ENCODE assay signal across 9 mouse cellular contexts in genomic region chr11:87462461-87463242, GRCm38 (mm10). TPM values are rescaled to one million over a fixed set of nuclear protein-coding genes. Genes with fewer than 3 reads are reported as not detected.
DNase-seq lines count a peak whose midpoint lies in the region; ATAC-seq lines count a peak whose summit lies in the region.
"Had no signal": no experiment of that assay in that cellular context is flagged by ENCODE, and none has a peak within 500 bp of the region (broad histone marks: within the 10 kb centered on the region; RNA-seq: fewer than 3 reads in every experiment).

No protein-coding gene starts in this region.

- DNase-seq in heart, adult 18-20 months = peak; percentile 39 to 56
- DNase-seq in heart, postnatal 36 days = no peak
- peak; percentile 76 for DNase-seq in NIH3T3 (ENCODE audit: low read depth)
- peak; percentile 54 for DNase-seq in fibroblast of lung, adult 2 months (ENCODE audit: low read depth)
- peak; percentile 70 for DNase-seq in hindbrain, embryonic 14.5 days (ENCODE audit: low spot score)
- DNase-seq in thymus, postnatal 36 days = peak; percentile 30 to 58

- no peak overlapping the region for H3K9ac ChIP-seq in hindbrain, embryonic 14.5 days
- no peak overlapping the region for H3K9ac ChIP-seq in limb, embryonic 12.5 days (replicated peaks)
- H3K9ac ChIP-seq in midbrain, embryonic 16.5 days (ENCODE audit: low read depth, low read length) = no peak overlapping the region

- no peaks in the 10 kb centered on the region for H3K27me3 ChIP-seq in hindbrain, embryonic 14.5 days (ENCODE audit: control insufficient read depth, insufficient read depth, low read length)
- H3K27me3 ChIP-seq in limb, embryonic 12.5 days = 0 out of 2 replicates have a peak, but pooled peaks cover under 1% of the 10 kb centered on the region
- no peaks in the 10 kb centered on the region for H3K27me3 ChIP-seq in midbrain, embryonic 16.5 days (ENCODE audit: control insufficient read depth, insufficient read depth, low read depth, low read length)

- intact Hi-C loops in heart, postnatal 36 days (cut with DNase I) = loop anchor here (2.0 to 10.0 kb wide), 3 partner anchors 36 to 1108 kb away; partner anchors contain the start of genes Med13 and Mtmr4

- 8% methylated on average over 9 of the region's 9 CpGs for WGBS in hindbrain, embryonic 14.5 days
- 9% methylated on average over 9 of the region's 9 CpGs for WGBS in limb, embryonic 12.5 days
- WGBS in midbrain, embryonic 16.5 days = 7% methylated on average over 9 of the region's 9 CpGs

- no peaks in the 10 kb centered on the region for H3K4me1 ChIP-seq in hindbrain, embryonic 14.5 days (replicated peaks; ENCODE audit: control insufficient read depth, insufficient read depth, low read length)
- peaks cover 7% of the 10 kb centered on the region; the same call in 1 of the 2 replicates for H3K4me1 ChIP-seq in limb, embryonic 12.5 days (replicated peaks)
- H3K4me1 ChIP-seq in midbrain, embryonic 16.5 days (ENCODE audit: control insufficient read depth, insufficient read depth, low read length) = no peaks in the 10 kb centered on the region; the same call in 1 of the 2 replicates

- H3K4me2 ChIP-seq in hindbrain, embryonic 14.5 days (replicated peaks) = no peak overlapping the region
- no peak overlapping the region for H3K4me2 ChIP-seq in limb, embryonic 12.5 days
- H3K4me2 ChIP-seq in midbrain, embryonic 16.5 days (ENCODE audit: low read length) = no peak overlapping the region

- no peak for ATAC-seq in hindbrain, embryonic 14.5 days (ENCODE audit: low FRiP score)
- peak; percentile 87 for ATAC-seq in limb, embryonic 12.5 days (ENCODE audit: insufficient number of reproducible peaks, insufficient read depth, low FRiP score, low TSS enrichment, low read depth)
- ATAC-seq in midbrain, embryonic 16.5 days = no peak; the same call in 1 of the 2 replicates

- H3K4me3 ChIP-seq in hindbrain, embryonic 14.5 days (replicated peaks; ENCODE audit: low read length) = no peak overlapping the region
- no peak overlapping the region for H3K4me3 ChIP-seq in limb, embryonic 12.5 days (replicated peaks)
- H3K4me3 ChIP-seq in midbrain, embryonic 16.5 days (ENCODE audit: low read depth, low read length) = no peak overlapping the region

- peak overlapping the region; percentile 70 for H3K27ac ChIP-seq in hindbrain, embryonic 14.5 days
- peak overlapping the region; percentile 85 for H3K27ac ChIP-seq in limb, embryonic 12.5 days
- H3K27ac ChIP-seq in midbrain, embryonic 16.5 days (ENCODE audit: low read length) = peak overlapping the region; percentile 64

- H3K9me3 ChIP-seq in hindbrain, embryonic 14.5 days (ENCODE audit: control insufficient read depth, low read length) = no peaks in the 10 kb centered on the region
- H3K9me3 ChIP-seq in limb, embryonic 12.5 days = no peaks in the 10 kb centered on the region
- no peaks in the 10 kb centered on the region for H3K9me3 ChIP-seq in midbrain, embryonic 16.5 days (replicated peaks; ENCODE audit: control insufficient read depth, low read length, poor library complexity, severe bottlenecking)

- no peaks in the 10 kb centered on the region for H3K36me3 ChIP-seq in hindbrain, embryonic 14.5 days (replicated peaks; ENCODE audit: control insufficient read depth, insufficient read depth)
- no peaks in the 10 kb centered on the region for H3K36me3 ChIP-seq in limb, embryonic 12.5 days
- no peaks in the 10 kb centered on the region for H3K36me3 ChIP-seq in midbrain, embryonic 16.5 days (ENCODE audit: control insufficient read depth, insufficient read depth, low read length)

RNA-seq across cellular contexts. Expression of gene Tex14, which starts 57.8 kb away (rescaled TPM):
- under 1 TPM; 0.07 to 0.15 TPM for total RNA-seq in heart, adult 18-20 months (2021)
- under 1 TPM in 1 of 2 experiments, not detected in 1; 0.33 TPM for total RNA-seq in heart, postnatal 36 days (2021)
- polyA plus RNA-seq in hindbrain, embryonic 14.5 days (2014; fragmentation: Nextera tagmentation; extraction: Ambion mirVana) = 0.72 and 1.1 TPM in 2 replicates
- polyA plus RNA-seq in limb, embryonic 12.5 days (2016; fragmentation: Nextera tagmentation; extraction: Ambion mirVana) = 0.47 and 0.81 TPM in 2 replicates
- 0.29 and 0.39 TPM in 2 replicates for polyA plus RNA-seq in midbrain, embryonic 16.5 days (2015; fragmentation: Nextera tagmentation; extraction: Ambion mirVana)
- polyA plus RNA-seq: erythroblast, embryonic 14.5 days had no signal

RNA-seq across cellular contexts. Expression of gene Rad51c, which starts 57.9 kb away (rescaled TPM):
- 1 to 10 TPM; 1.8 to 1.9 TPM for total RNA-seq in heart, adult 18-20 months (2021)
- 1 to 10 TPM; 1.1 to 1.3 TPM for total RNA-seq in heart, postnatal 36 days (2021)
- polyA plus RNA-seq in hindbrain, embryonic 14.5 days (2014; fragmentation: Nextera tagmentation; extraction: Ambion mirVana) = 3.2 and 4.0 TPM in 2 replicates
- 11.8 and 12.3 TPM in 2 replicates for polyA plus RNA-seq in limb, embryonic 12.5 days (2016; fragmentation: Nextera tagmentation; extraction: Ambion mirVana)
- 3.6 and 4.0 TPM in 2 replicates for polyA plus RNA-seq in midbrain, embryonic 16.5 days (2015; fragmentation: Nextera tagmentation; extraction: Ambion mirVana)

Comparison
In these comparisons a context has a peak if more than half of its experiments do, and no peak if none do; other contexts are left out.
1. DNase-seq: peak in heart, adult 18-20 months (2 of 2), NIH3T3 (single experiment), fibroblast of lung, adult 2 months (single experiment), hindbrain, embryonic 14.5 days (single experiment) and thymus, postnatal 36 days (2 of 2); none in heart, postnatal 36 days (0 of 2).
2. Peak in every context shown above with its lines, with median percentiles within 50 percentile points of each other: H3K27ac ChIP-seq.